Mouse (Mus musculus) liver, postnatal 0 days (tissue): Measurements from ENCODE around the gene Ngb. TPM values are rescaled to one million over a fixed set of nuclear protein-coding genes. Genes with fewer than 3 reads are reported as not detected.

Experiments
- ATAC-seq: fragments of 200-750 bp; cut with Nextera tagmentation; 2 replicates; pipeline ENCODE4 v1.8.0; 2017; ENCODE audit warnings: mild to moderate bottlenecking, moderate library complexity
- DNase-seq: peaks from one replicate; pipeline ENCODE4 v3.0.0-alpha.2; 2016
- H3K27ac ChIP-seq: fragments of 300-500 bp; sonication (generic); 2 replicates; pipeline ENCODE4 v1.5.1; 2014; ENCODE audit warnings: antibody characterized with exemption, moderate library complexity, mild to moderate bottlenecking, low read depth
- H3K27me3 ChIP-seq: fragments of 300-500 bp; sonication (generic); 2 replicates; pipeline ENCODE4 v1.6.1; 2014; ENCODE audit warnings: low read length, control low read depth, mixed read lengths; ENCODE audit not compliant: insufficient read depth
- H3K36me3 ChIP-seq: fragments of 300-500 bp; sonication (generic); replicated peaks from 2 replicates; pipeline ENCODE4 v1.6.1; 2014; ENCODE audit warnings: mild to moderate bottlenecking, control low read depth, low read length, moderate library complexity, mixed read lengths; ENCODE audit not compliant: insufficient read depth
- H3K4me1 ChIP-seq: fragments of 300-500 bp; sonication (generic); 2 replicates; pipeline ENCODE4 v1.6.1; 2014; ENCODE audit warnings: antibody characterized with exemption, mild to moderate bottlenecking, control low read depth; ENCODE audit not compliant: insufficient read depth
- H3K4me2 ChIP-seq: fragments of 300-500 bp; sonication (generic); 2 replicates; pipeline ENCODE4 v1.6.1; 2014; ENCODE audit warnings: low read depth, mild to moderate bottlenecking, low read length, moderate library complexity, mixed read lengths
- H3K4me3 ChIP-seq: fragments of 300-500 bp; sonication (generic); 2 replicates; pipeline ENCODE4 v1.5.1; 2014; ENCODE audit warnings: low read depth, low read length
- H3K9ac ChIP-seq: fragments of 300-500 bp; sonication (generic); replicated peaks from 2 replicates; pipeline ENCODE4 v1.6.1; 2014; ENCODE audit warnings: mild to moderate bottlenecking, moderate library complexity
- H3K9me3 ChIP-seq: fragments of 300-500 bp; sonication (generic); 2 replicates; pipeline ENCODE4 v1.6.1; 2016; ENCODE audit warnings: mild to moderate bottlenecking, control low read depth, low read length, mixed read lengths
- CTCF ChIP-seq: sonication (generic); IDR thresholded peaks from 2 replicates; pipeline ENCODE4 v1.5.1; 2016; ENCODE audit warnings: antibody characterized with exemption, low read depth
- EP300 ChIP-seq: IDR thresholded peaks from 2 replicates; pipeline ENCODE4 v1.6.1; 2016; ENCODE audit warnings: antibody characterized with exemption, low read depth, mild to moderate bottlenecking
- WGBS: fragments of 180-500 bp; shearing (Covaris S2); extraction: QIAGEN DNeasy Blood & Tissue Kit; methylation state at CpG from one replicate; pipeline ENCODE4 v1.1.7; 2014; ENCODE audit not compliant: insufficient replicate concordance; 5-methylcytosine and 5-hydroxymethylcytosine counted together
- polyA plus RNA-seq: library from polyadenylated mRNA; unstranded; fragments of >200 nt; fragmentation: Nextera tagmentation; extraction: Ambion mirVana; gene quantifications from 2 replicates; pipeline ENCODE4 v1.2.1, GENCODE M21; 2015

Ngb gene
- 0.06 TPM in 1 of 2 replicates, not detected in the other for polyA plus RNA-seq

DNA sequence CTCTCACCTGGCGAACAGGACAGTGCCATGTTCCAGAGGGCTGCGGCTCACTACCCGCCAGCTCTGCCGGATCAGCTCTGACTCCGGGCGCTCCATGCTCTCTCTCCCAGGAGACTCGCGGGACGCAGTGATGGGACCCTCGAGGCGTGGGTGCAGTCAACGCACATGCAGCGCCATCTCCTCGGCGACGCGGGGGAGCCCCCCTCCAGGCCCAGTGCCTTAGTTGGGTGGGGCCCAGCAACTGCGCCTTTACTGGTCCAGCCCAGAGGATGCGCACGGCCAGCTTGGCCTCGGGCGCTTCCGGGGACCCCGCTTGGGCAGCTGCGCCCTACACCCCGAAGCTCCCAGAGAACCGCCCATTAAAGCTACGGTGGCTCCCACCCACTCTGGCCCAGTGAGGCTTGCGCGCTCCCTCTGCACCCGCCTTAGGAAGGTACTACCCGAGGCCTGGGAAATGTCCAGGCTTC, at the start of gene Ngb:
Gene Ngb, minus strand, starts transcription at position 375 of the 467 bp plus-strand sequence.
- H3K9ac ChIP-seq: no peak within 1 kb of the TSS
- H3K4me2 ChIP-seq: 0 out of 2 replicates have a peak within 1 kb of the TSS, but pooled peaks have one; percentile 13
- no peaks in the 10 kb centered on the region for H3K36me3 ChIP-seq
- H3K9me3 ChIP-seq: no peaks in the 10 kb centered on the region
- 8% methylated on average over 32 of the region's 32 CpGs for WGBS
- TF ChIP-seq EP300: no peak
- no peak for TF ChIP-seq CTCF
- peaks cover 10% of the 10 kb centered on the region for H3K27me3 ChIP-seq
- DNase-seq (no peak), ATAC-seq (no peak)
- no peak within 1 kb of the TSS for H3K27ac ChIP-seq
- no peaks in the 10 kb centered on the region for H3K4me1 ChIP-seq
- H3K4me3 ChIP-seq: no peak within 1 kb of the TSS

- no peak for TF ChIP-seq EP300
- TF ChIP-seq CTCF: no peak
- Histone ChIP-seq H3K9me3 (peaks cover 7% of the 10 kb centered on the region; the same call in 1 of the 2 replicates), H3K4me2 (no peak overlapping the region), H3K36me3 (no peaks in the 10 kb centered on the region), H3K27ac (no peak overlapping the region), H3K4me3 (no peak overlapping the region), H3K4me1 (peaks cover 15% of the 10 kb centered on the region), H3K27me3 (no peaks in the 10 kb centered on the region), H3K9ac (no peak overlapping the region)
- no peak for DNase-seq
- WGBS: 92% methylated on average over 5 of the region's 5 CpGs
- ATAC-seq: no peak
These were observed 47.1 kb upstream of the Ngb start for GRCm38 (mm10) chr12:87149471-87149870.

DNA sequence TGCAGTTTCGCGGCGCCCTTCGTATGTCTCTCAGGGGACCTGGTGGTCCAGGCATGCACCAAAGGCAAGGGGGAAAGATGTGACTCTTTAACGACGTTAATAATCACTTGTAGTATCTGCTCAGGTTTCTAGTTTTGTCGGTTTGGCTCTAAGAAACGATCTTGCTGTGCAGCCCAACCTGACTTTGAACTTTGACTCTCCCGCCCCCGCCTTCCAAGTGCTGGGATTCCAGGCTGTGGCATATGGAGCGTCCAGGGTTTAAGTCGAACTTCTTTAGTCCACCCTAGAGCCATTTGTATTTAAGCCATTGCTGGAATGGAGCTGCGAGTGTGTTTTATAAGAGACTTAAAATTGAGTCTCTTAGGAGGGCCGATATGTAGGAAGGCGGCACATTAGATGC, 45.8 kb upstream of the Ngb start:
- Histone ChIP-seq H3K4me3 (peak overlapping the region; percentile 82), H3K27ac (peak overlapping the region; percentile 80), H3K9ac (peak overlapping the region; percentile 75), H3K36me3 (no peaks in the 10 kb centered on the region), H3K4me2 (peak overlapping the region; percentile 78), H3K4me1 (peaks cover 15% of the 10 kb centered on the region), H3K27me3 (no peaks in the 10 kb centered on the region), H3K9me3 (peaks cover 7% of the 10 kb centered on the region; the same call in 1 of the 2 replicates)
- TF ChIP-seq EP300 (no peak), CTCF (no peak)
- ATAC-seq: no peak
- WGBS: 23% methylated on average over 15 of the region's 15 CpGs
- peak; percentile 51 for DNase-seq

- H3K9ac ChIP-seq: peak within 1 kb of the TSS; percentile 75
- peak; percentile 94 for DNase-seq
- no peaks in the 10 kb centered on the region for H3K27me3 ChIP-seq
- peak within 1 kb of the TSS; percentile 78 for H3K4me2 ChIP-seq
- WGBS: 2% methylated on average over 59 of the region's 61 CpGs
- peak; percentile 97 for ATAC-seq
- H3K27ac ChIP-seq: peak within 1 kb of the TSS; percentile 80
- peaks cover 15% of the 10 kb centered on the region for H3K4me1 ChIP-seq
- no peaks in the 10 kb centered on the region for H3K36me3 ChIP-seq
- H3K9me3 ChIP-seq: peaks cover 7% of the 10 kb centered on the region; the same call in 1 of the 2 replicates
- TF ChIP-seq CTCF: no peak
- TF ChIP-seq EP300: no peak
- H3K4me3 ChIP-seq: peak within 1 kb of the TSS; percentile 82
These were observed 45.2 kb upstream of the Ngb start, which contains the start of gene Pomt2 for GRCm38 (mm10) chr12:87147395-87148089. Gene Pomt2 (minus strand): TSS chr12:87147968.

GRCm38 (mm10) chr12:87146966-87147365, 44.6 kb upstream of the Ngb start, which contains the start of gene Gstz1:
Gene Gstz1 (plus strand): TSS chr12:87147165.
- H3K9me3 ChIP-seq: peaks cover 5% of the 10 kb centered on the region; the same call in 1 of the 2 replicates
- TF ChIP-seq CTCF: 0 out of 2 replicates have a peak, but pooled peaks have one; percentile 10
- TF ChIP-seq EP300: no peak
- peaks cover 17% of the 10 kb centered on the region for H3K4me1 ChIP-seq
- peak within 1 kb of the TSS; percentile 80 for H3K27ac ChIP-seq
- DNase-seq (peak; percentile 91), ATAC-seq (peak; percentile 82)
- no peaks in the 10 kb centered on the region for H3K27me3 ChIP-seq
- WGBS: under 1% methylated on average over 27 of the region's 27 CpGs
- H3K9ac ChIP-seq: peak within 1 kb of the TSS; percentile 75
- H3K36me3 ChIP-seq: no peaks in the 10 kb centered on the region
- H3K4me2 ChIP-seq: peak within 1 kb of the TSS; percentile 78
- peak within 1 kb of the TSS; percentile 82 for H3K4me3 ChIP-seq

- no peak for ATAC-seq
- peaks cover 7% of the 10 kb centered on the region; the same call in 1 of the 2 replicates for H3K36me3 ChIP-seq
- no peak overlapping the region for H3K4me3 ChIP-seq
- no peak for DNase-seq
- H3K4me2 ChIP-seq: no peak overlapping the region
- no peak overlapping the region for H3K9ac ChIP-seq
- H3K27me3 ChIP-seq: no peaks in the 10 kb centered on the region
- no peak overlapping the region for H3K27ac ChIP-seq
- H3K4me1 ChIP-seq: peaks cover 10% of the 10 kb centered on the region
- TF ChIP-seq EP300 (no peak), CTCF (no peak)
- WGBS: 56% methylated on average over 2 of the region's 2 CpGs
- no peaks in the 10 kb centered on the region for H3K9me3 ChIP-seq
These were observed 39.8 kb upstream of the Ngb start for GRCm38 (mm10) chr12:87142156-87142555.
